Mouse (Mus musculus): ENCODE measurements around the gene Wscd2.
A peak's percentile ranks its signal among the peaks of the same experiment; 100 is the strongest.

Wscd2 gene

DNA sequence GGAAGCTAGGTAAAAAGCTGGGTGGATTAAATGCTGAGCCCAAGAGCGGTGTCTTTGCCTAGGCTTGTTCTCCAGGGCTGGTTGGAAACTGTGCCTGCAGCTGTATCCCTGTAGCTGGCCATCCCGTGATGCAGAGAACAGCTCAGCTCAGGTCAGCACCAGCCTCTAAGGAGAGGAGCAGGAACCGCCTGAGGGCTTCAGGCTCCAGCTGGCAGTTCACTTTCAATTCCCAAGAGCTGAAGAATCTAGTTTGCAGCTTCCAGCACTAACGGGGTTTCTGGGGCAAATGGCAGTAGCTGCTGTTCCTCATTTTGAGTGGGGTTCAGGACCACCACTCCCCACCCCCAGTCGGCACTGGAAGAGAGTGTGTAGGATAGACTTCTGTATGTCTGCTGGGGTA, 51.1 kb downstream of the Wscd2 start:
- no peak for DNase-seq

DNA sequence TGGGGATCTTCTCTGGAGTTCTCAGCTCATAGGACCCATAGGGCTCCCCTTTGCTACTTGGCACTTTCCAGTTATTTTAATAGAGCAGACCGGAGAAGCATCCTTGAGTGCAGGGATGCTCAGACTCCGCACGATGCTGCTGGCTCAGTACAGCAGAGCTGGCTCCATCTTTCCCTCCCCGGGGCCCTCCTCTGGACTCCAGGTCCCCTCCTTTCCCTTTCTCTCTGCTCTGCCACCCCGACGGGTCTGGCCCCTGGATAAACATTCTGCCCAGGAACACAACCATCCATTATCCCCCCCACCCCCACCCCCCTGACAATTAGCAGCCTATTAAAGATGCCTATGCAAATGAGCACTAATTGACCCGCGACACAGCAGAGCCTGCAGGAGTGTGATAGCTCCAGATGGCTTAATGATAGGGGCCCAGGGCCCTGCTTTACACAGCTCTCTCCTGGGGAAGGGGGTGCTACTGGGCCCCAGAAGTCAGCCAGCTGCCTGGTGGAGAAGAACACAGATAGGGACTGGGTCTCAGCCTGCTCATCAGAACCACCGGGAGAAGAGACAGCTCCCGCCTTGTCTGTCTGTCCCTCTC, 52.8 kb downstream of the Wscd2 start:
- no peak for DNase-seq

DNA sequence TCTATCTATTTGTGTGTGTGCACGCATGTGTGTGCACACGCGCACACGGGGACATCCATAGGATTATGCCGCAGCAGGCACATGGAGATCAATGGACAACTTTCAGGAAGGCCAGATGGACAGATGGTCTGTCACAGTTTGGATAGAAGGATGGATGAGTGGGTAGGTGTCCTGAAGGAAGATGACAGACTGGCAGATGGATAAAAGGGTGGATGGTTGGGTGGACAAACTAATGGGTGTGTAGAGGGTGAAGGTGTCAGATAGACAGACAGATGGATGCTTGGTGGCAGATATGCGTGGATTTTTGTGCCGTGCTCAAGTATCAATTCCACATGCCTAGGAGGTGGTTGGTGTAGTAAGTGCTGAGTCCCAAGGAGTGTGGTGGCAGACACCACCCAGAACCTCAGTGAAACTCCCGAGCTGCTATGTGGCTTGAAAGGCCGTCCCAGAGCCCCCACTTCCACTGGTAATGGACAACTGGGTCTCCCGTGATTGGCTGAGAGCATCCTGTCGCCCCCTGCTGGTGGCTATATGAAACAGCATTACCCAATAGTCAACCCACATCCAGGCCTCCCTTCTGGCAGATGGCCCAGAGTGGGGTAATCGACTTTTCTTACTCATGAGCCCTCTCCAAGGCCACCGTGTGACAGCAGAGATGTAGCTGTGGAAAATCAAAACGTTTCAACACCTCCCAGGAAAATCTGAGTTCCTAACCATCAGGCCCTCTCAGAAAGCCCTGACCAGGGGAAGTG, 58.0 kb downstream of the Wscd2 start:
- peak in 1 of 2 experiments; percentile 9 for DNase-seq

DNA sequence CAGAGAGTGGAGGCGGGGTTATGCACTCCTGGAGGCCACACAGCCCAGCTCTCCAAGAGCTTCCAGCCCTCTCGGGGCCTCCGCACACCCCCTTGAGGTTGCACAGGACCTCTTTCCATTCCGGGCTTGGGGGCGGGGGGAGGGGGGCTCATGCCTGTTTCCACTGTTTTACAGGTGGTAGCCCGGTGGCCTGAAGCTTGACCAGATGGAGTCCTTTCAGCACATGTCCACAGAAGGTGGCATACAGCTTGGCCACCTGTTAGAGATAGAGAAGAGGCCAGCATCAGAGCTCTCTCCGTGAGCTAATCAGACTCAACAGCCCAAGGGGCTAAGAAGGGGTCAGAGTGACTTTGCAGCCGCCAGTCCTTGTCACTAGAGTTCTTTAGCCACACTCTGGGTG, 60.1 kb downstream of the Wscd2 start:
- no peak for DNase-seq

DNA sequence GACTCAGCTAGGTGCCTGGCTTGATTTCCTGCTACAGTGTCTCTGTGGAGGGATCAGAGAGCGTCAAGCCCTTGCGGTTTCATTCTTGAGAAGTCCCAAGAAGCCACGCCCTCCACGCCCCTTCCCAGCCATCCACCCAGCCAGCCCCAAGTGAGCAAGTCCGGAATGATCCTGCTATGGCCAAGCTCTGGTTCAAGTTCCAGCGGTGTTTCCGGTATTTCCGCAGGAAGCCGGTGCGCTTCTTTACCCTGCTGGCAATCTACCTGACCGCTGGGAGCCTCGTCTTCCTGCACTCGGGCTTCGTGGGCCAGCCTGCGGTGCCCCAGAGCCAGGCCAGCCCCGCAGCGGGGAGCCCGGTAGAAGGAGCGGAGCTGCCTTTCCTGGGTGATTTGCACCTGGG, 60.6 kb downstream of the Wscd2 start:
- DNase-seq, result no peak

DNA sequence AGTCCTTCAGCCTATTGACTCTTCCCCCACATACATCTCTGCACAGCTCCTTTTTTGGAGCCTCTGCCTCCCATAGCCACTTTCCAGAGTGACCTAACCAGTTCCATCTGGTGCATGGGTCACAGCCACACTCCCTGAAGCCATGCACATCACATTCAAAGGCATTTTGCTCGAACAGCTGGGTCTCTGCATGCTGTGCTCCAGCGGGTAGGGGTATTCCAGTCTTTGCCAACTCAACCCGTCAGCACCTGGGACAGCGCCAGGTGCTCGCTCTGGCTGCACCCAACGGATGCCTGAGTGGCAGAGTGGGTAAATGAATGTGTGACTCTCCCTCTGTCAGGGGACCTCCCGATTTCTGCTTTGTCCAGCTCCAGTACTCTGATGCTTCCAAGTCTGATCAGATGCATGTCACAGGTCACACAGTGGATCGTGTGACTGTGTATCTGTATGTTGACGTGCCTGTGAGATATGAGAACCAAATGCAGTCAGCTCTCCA, 63.3 kb downstream of the Wscd2 start:
- DNase-seq, result no peak

DNA sequence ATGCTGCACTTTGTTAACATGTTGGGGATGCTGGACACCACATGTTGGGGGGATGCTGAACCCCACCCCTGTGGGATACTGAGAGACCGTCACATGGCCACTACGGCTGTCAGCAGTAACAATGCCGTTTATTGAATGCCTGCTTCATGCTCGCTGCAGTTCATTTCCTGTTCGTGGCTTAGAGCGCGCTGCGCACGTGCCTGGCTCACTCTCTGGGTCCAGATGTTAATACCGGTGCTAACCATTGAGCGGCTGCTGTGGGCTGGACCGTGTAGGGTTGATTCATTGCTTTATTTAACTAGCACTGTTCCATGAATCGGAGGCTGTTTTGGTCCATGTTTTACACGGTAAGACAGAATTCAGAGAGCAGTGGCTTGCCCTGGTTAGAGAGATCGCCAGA, 64.0 kb downstream of the Wscd2 start:
- no peak for DNase-seq

DNA sequence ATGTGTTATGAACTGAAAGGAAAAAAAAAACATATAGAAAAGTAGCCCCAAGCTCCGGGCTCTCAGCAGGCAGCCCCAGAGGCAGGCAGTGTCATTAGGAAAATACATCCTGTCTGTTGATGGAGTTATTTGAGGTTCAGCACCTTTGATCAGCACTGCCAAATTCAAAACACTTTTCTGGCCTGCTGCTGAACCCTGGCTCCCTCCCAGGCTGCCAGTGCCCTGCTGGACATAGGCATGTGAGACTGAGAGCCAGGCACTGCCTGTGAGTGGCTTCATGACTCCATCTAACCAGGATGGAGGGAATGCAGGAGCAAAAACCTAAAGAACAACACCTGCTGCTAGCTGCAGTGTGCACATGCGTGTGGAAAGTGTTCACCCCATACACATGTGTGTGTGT, 64.4 kb downstream of the Wscd2 start:
- no peak for DNase-seq

DNA sequence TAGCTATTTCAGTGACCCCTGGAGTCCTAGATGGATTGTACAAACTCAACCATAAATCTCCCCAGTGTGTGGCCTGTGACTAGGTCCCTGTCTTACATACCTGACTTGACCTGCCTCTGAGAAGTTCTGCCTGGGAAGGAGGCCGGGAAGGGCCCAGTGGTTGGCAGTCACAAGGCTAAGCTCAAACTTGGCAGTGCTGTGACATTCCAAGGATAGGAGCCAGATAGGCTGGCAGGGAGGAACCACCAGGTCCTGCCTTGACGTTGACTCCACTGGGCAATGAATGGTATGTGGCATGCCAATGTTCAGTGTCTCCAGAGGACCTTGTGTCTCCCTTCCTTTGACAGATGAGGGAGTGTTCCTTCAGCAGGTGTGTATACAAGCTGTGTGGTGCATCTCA, 65.6 kb downstream of the Wscd2 start:
- no peak for DNase-seq

DNA sequence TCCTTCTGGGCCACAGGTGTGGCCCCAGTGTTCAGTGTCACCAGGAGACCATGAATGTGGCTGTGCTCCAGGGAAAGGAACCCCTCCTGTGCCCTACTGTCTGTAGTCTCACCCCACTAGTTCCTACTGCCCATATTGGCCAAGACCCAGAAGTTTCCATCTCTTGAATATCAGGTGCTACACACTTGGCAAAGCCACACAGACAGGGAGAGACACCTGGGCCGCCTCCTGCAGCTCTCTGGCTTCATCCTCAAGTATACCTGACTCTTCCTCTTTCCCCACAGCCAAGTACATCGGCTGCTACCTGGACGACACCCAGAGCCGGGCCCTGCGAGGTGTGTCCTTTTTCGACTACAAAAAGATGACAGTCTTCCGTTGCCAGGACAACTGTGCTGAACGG, 67.9 kb downstream of the Wscd2 start:
- DNase-seq, result no peak

DNA sequence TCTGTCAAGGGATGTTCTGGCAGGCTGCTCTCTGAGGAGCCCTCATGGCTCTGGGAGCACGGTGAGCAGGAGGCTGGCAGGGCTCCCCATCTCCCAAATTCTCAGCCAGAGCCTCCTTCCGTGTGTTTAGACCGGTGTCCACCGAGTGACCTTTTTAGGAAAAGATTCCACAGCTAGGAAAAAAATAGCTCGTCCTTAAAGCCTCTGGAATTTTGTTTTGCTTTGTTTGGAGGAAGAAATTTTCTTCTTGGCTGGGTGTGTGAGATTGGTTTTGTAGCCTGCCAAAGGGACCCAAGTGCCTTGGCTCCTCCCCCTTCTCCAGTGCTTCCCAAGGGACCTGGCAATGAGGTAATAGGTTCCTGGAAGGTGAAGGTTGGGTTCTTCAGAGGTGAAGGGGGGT, 69.5 kb downstream of the Wscd2 start:
- no peak for DNase-seq

DNA sequence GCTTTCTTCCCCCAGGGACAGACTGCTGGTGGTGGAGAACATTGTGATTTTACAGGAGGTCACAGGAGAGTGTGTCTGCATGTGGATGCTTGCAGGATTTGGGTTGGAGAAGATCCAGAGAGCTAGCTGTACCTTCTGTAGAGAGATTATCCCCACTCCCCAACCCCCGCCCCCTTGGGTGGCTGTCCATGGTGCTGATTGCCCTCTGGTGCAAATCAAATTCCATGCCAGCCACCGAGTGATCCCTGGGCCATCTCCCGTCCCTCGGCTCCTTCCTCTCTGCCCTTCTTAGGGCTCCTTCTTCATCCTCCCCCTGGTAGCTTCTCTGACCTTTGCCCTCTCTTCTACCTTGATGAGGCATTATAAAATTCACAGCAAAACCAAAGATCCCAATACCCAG, 74.3 kb downstream of the Wscd2 start:
- DNase-seq, result no peak

DNA sequence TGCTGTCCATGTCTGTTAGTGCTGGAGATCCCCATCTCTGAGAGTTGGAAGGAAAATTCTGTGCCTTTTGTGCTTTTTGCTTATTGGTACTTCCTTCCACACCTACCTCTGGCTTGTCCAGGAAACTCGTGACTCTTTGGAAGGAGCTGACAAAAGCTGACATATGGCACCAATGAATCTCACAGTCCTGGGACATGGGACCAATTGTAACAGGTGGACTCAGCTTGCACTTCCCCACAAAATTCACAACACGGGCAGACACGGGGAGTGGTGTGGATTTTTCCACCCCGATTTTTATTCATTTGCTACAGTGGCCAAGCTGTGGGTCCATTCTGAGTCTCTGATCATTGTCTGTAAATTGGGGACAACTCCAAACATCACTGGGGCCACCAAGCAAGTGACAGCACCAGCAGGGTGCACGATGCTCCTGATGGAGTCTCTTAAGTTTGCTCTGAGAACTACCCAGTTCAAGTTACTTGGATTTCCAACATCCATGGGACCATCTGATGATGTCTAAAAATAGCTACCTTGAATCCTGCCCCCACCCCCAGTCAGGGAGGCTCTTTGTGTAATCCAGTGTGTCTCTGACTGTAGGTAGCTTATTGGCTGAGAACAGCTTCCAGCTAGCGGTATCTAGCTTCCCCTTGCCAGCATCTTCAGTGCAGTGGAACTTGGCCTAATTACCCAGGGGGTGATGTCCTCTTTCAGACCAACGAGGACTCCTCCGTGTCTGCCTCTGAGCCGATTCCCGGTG, 75.1 kb downstream of the Wscd2 start:
- no peak for DNase-seq

DNA sequence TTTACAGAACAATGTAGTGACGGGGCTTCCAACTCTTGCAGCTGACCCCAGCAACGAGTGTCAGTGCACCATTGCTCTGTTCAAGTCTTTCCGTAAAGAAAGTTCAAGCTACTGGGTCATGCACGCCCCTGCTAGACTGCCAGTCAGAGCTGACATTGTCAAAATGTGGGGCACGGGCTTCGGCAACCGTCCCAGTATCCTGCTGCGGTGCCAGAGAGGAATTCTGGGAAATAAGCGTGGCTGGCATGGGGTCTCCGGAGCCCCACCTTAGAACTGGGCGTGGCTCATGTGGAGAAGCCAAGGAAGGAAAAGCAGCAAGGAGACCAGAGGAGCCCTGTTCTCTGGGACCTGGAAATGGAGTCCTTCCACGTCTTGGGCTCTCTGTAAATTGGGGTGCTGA, 75.7 kb downstream of the Wscd2 start:
- no peak for DNase-seq

DNA sequence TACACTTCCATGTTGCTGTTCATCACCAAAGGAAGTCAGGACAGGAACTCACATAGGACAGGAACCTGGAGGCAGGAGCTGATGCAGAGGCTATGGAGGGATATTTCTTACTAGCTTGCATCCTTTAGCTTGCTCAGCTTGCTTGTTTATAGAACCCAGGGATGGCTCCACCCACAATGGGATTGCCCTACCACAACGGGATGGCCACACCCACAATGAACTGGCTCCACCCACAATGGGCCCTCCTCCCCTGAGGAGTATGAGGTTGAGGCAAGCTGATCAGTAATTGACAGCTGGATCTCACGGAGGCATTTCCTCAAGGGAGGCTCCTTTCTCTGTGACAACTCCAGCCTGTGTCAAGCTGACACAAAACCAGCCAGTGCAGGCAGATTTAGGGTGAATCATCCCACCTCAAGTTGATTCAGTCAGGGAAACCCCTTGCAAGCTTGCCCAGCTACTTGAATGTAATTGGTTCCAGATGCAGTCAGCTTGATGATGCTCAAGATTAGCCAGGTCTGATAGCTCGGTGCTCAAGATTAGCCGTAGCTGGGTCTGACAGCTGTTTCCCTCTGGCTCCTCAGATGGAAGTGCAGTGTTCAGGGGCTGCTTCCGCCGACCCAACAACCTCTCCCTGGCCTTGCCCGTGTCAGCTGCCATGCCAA, 80.1 kb downstream of the Wscd2 start:
- DNase-seq, result no peak

DNA sequence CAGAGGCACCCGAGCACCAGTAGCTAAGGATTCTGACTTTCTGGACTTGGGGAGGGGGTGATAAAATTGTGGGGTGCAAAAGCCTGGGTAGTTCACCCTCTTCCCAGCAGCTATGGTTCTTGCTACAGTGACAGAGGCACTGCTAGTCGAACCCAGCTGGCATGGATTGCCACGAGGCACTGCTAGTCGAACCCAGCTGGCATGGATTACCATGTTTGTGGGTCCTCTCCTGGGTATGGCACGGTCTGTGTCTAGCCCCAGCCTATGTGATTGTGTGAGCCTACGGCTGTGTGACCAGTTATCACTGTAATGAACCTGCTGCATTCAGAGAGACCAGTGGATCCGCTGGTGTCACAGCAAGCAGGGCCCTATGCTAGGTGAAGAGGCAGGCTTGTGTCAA, 87.4 kb downstream of the Wscd2 start:
- DNase-seq, result no peak

DNA sequence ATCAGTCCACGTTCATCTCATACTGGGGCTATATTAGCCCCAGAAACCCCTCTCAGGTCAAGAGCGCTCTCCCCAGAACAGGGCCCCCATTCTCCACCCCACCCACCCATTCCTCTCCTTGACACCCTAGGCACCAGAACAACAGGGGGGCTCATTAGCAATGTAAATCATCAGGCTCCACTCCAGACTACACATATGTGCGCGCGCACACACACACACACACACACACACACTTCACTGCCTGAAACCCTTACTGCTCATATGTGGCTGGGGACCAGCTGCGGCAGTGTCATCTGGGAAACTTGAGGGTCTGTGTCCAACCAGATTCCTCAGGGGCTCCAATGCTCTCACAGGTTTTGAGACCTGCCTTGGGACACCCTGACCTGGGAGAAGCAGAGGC, 88.3 kb downstream of the Wscd2 start:
- no peak for DNase-seq

DNA sequence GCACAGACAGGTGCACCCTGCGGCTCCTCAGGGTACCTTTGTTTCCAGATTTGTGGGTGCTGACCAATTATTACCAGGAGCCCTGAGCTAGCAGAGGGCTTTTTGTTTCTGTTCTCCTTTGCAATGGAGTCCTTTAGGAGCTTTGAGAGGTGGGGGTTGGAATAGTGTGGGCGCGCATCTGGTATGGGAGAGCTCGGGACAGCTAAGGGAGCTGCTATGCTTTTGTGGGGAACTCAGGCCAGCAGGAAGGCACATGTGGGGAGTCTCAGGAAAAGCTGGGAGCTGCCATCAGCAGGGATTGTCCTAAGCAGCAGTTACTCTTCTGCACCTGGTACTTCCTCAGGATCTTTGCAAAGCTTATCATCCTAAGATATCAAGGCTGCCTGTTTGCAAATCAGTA, 89.0 kb downstream of the Wscd2 start:
- no peak for DNase-seq

DNA sequence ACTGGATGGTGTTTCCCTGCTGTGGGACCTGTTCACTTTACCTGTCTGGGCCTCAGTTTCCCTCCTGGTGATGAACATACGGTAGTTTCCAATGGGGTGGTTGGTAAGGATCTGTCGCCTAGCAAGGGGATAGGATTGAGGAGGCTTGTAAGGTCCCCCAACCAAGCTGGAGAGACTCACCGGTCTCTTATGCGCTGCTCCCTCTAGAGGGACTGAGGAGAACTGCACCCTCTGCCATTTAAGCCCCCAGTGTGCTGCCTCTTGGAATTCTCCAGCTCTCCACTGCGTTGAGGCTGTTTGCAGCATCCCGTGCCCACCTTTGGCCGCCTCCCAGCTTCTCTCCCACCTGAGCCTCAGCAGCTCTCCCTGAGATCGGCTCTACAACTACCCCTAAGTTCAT, 90.1 kb downstream of the Wscd2 start:
- no peak for DNase-seq

DNA sequence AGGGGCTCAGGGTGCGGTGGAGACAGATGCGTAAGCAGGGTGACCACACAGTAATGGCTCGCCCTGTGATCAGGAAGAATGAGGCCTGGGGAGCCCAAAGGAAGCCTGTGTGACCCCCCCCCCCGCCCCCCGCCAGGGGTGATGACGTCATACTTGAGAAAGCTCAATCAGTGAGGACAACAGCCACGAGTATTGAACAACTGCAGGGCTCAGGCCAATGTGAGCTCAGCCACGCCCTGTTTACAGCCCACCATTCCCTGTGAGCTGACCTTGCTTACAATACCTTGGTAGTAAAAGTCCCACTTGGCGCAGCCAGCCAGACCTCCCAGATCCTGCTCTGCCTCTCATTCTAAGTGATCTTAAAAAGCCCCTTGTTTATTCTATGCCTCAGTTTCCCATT, 90.7 kb downstream of the Wscd2 start:
- no peak for DNase-seq

DNA sequence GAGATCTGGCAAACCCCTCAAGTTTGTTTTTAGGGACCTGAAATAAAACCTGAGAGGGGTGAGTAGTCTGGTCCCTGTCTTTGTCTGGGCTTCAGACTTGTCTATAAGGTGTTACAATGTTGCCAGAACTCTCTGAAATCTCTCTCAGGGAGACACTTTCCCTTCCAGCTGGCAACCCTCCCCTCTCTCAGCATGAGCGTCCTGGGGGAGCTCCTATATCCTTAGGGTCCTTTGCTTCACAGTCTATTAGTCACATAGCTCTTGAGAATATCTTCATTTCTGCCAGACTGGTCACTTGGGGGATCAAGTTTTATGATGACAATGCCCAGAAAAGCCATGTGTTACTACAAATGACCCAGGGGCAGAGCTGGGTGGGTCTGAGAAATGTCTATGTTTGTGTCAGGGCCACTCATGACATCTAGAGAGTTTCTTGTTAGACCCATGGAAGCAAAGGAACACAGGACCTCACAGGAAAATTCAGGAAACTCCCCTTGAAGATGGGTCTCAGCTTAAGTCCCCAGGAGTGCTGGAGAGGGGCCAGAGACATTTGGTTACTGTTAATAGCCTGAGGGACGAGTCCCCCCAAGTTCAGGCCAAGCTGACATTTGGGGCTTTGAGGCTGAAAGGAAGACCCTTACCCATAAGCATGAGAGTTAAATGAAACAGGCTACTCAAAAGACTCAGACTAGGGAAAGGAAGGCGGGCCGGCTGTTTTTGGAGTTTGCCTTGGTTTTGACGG, 93.5 kb downstream of the Wscd2 start:
- no peak for DNase-seq

DNA sequence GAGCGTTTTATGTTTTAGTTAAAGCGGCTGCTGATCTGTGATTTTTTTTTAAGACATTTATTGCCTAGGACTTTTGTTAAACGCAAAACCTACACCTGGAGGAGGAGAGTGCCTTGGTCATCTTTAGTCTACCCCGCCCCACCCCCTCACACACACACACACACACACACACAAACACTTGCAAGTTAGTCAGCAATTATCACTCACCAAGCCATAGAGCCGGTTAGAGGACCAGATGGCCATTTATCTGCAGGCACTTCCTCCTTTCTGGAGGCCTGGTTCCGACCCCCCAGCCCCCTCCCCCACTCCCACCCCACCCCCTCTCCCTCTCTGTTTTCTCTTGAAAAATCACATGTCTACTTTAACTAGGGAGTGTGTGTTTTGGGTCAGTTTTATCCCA, 94.3 kb downstream of the Wscd2 start:
- no peak for DNase-seq

Measured in spleen, adult 18-20 months (tissue).